ENCODE assay signal across 10 mouse cellular contexts in the genomic region with DNA sequence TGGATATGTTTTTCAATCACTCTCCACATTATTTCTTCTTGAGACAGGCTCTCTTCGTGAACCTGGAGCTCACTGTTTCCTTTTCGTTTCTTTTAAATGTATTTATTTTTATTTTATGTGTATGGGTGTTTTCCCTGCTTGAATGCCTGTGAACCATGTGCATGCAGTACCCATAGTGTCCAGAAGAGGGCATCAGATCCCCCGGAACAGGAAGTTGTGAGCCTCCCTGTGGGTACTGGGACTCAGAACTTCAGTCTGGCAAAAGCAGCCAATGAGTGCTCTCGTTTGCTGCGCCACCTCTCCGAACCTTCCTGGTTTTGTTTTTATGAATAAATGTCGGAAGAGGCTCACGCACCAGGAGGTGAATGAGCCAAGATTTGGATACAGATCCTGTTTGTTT. TPM values are rescaled to one million over a fixed set of nuclear protein-coding genes. Genes with fewer than 3 reads are reported as not detected.
DNase-seq lines count a peak whose midpoint lies in the region; ATAC-seq lines count a peak whose summit lies in the region.
"Had no signal": no experiment of that assay in that cellular context is flagged by ENCODE, and none has a peak within 500 bp of the region (broad histone marks: within the 10 kb centered on the region; RNA-seq: fewer than 3 reads in every experiment).

No protein-coding gene starts in this region.

- no peak overlapping the region for H3K27ac ChIP-seq in forebrain, embryonic 11.5 days (ENCODE audit: low read depth, low read length)
- H3K27ac ChIP-seq in forebrain, embryonic 13.5 days, result no peak overlapping the region
- no peak overlapping the region for H3K27ac ChIP-seq in neural tube, embryonic 11.5 days (ENCODE audit: low read depth, low read length)

- H3K4me3 ChIP-seq in forebrain, embryonic 11.5 days (ENCODE audit: low read depth, low read length), result no peak overlapping the region
- H3K4me3 ChIP-seq in forebrain, embryonic 13.5 days, result no peak overlapping the region
- H3K4me3 ChIP-seq in neural tube, embryonic 11.5 days (ENCODE audit: low read depth, low read length), result no peak overlapping the region
- H3K4me3 ChIP-seq: megakaryocyte, embryonic 14.5 days had no signal

- H3K9me3 ChIP-seq in forebrain, embryonic 11.5 days (ENCODE audit: control insufficient read depth, low read length), result no peaks in the 10 kb centered on the region; the same call in 1 of the 2 replicates
- no peaks in the 10 kb centered on the region for H3K9me3 ChIP-seq in forebrain, embryonic 13.5 days (replicated peaks)
- H3K9me3 ChIP-seq in neural tube, embryonic 11.5 days (ENCODE audit: control insufficient read depth, low read length), result no peaks in the 10 kb centered on the region

- H3K4me2 ChIP-seq in forebrain, embryonic 11.5 days (ENCODE audit: low read depth, low read length, severe bottlenecking), result no peak overlapping the region
- H3K4me2 ChIP-seq in forebrain, embryonic 13.5 days, result no peak overlapping the region
- no peak overlapping the region for H3K4me2 ChIP-seq in neural tube, embryonic 11.5 days (ENCODE audit: low read depth)

- no peaks in the 10 kb centered on the region for H3K36me3 ChIP-seq in forebrain, embryonic 11.5 days (ENCODE audit: control insufficient read depth, insufficient read depth, low read length)
- H3K36me3 ChIP-seq in forebrain, embryonic 13.5 days (ENCODE audit: poor library complexity, severe bottlenecking), result no peaks in the 10 kb centered on the region
- H3K36me3 ChIP-seq in neural tube, embryonic 11.5 days (ENCODE audit: control insufficient read depth, insufficient read depth, low read length), result no peaks in the 10 kb centered on the region

- no peaks in the 10 kb centered on the region for H3K4me1 ChIP-seq in forebrain, embryonic 11.5 days (replicated peaks; ENCODE audit: control insufficient read depth, insufficient read depth, low read length)
- no peaks in the 10 kb centered on the region for H3K4me1 ChIP-seq in forebrain, embryonic 13.5 days
- H3K4me1 ChIP-seq in neural tube, embryonic 11.5 days (ENCODE audit: control insufficient read depth, insufficient read depth, low read length), result no peaks in the 10 kb centered on the region
- H3K4me1 ChIP-seq: megakaryocyte, embryonic 14.5 days had no signal

- H3K9ac ChIP-seq in forebrain, embryonic 11.5 days (ENCODE audit: low read length), result no peak overlapping the region
- no peak overlapping the region for H3K9ac ChIP-seq in forebrain, embryonic 13.5 days
- no peak overlapping the region for H3K9ac ChIP-seq in neural tube, embryonic 11.5 days (ENCODE audit: low read length)

- no peak for ATAC-seq in forebrain, embryonic 11.5 days (replicated peaks; ENCODE audit: low FRiP score)
- no peak for ATAC-seq in forebrain, embryonic 13.5 days
- ATAC-seq in neural tube, embryonic 11.5 days (ENCODE audit: insufficient read depth, low FRiP score, low TSS enrichment), result no peak

- H3K27me3 ChIP-seq in forebrain, embryonic 11.5 days (ENCODE audit: control insufficient read depth, insufficient read depth, low read length), result no peaks in the 10 kb centered on the region
- H3K27me3 ChIP-seq in forebrain, embryonic 13.5 days, result no peaks in the 10 kb centered on the region
- no peaks in the 10 kb centered on the region for H3K27me3 ChIP-seq in neural tube, embryonic 11.5 days (ENCODE audit: control insufficient read depth, insufficient read depth, low read length)

- 62% methylated on average over 8 of the region's 8 CpGs for WGBS in forebrain, embryonic 11.5 days
- WGBS in forebrain, embryonic 13.5 days, result 60% methylated on average over 8 of the region's 8 CpGs
- WGBS in neural tube, embryonic 11.5 days, result 74% methylated on average over 8 of the region's 8 CpGs

- intact Hi-C loops in gastrocnemius, postnatal 36 days (cut with DNase I), result no loop called here
- intact Hi-C loops in heart, postnatal 25 days (cut with DNase I), result no loop called here

- peak; percentile 57 for DNase-seq in forebrain, embryonic 11.5 days (ENCODE audit: low spot score)
- peak; percentile 19 for DNase-seq in neural tube, embryonic 11.5 days (ENCODE audit: low spot score)
- DNase-seq in neural tube, embryonic 10.5 days (ENCODE audit: extremely low spot score, low spot score), result no peak
- peak; percentile 19 for DNase-seq in forelimb bud, embryonic 11.5 days (ENCODE audit: low read depth, low spot score)
- DNase-seq in spleen, postnatal 10 days (ENCODE audit: low spot score in 2 of 2), result peak; percentile 31 to 67
- DNase-seq in gastrocnemius, postnatal 36 days, result no peak
- DNase-seq in heart, postnatal 25 days (ENCODE audit: low spot score), result no peak

RNA-seq across cellular contexts. Expression of gene Epp13, which starts 13.2 kb away (rescaled TPM):
- polyA plus RNA-seq in forebrain, embryonic 11.5 days (2014; fragmentation: Nextera tagmentation; extraction: Ambion mirVana), result not detected in 2 replicates
- polyA plus RNA-seq in forebrain, embryonic 13.5 days (2015; fragmentation: Nextera tagmentation; extraction: Ambion mirVana), result not detected in 2 replicates
- not detected in 2 replicates for polyA plus RNA-seq in neural tube, embryonic 11.5 days (2014; fragmentation: Nextera tagmentation; extraction: Ambion mirVana)
- not detected for total RNA-seq in gastrocnemius, postnatal 36 days (2021)
- total RNA-seq in heart, postnatal 25 days (2021), result not detected
- polyA plus RNA-seq: heart, embryonic 14.5 days had no signal

RNA-seq across cellular contexts. Expression of gene Zfp667, which starts 20.7 kb away (rescaled TPM):
- 10.7 and 10.9 TPM in 2 replicates for polyA plus RNA-seq in forebrain, embryonic 11.5 days (2014; fragmentation: Nextera tagmentation; extraction: Ambion mirVana)
- 14.8 and 16.5 TPM in 2 replicates for polyA plus RNA-seq in forebrain, embryonic 13.5 days (2015; fragmentation: Nextera tagmentation; extraction: Ambion mirVana)
- polyA plus RNA-seq in neural tube, embryonic 11.5 days (2014; fragmentation: Nextera tagmentation; extraction: Ambion mirVana), result 11.0 and 14.0 TPM in 2 replicates
- 1 to 10 TPM; 3.5 to 3.6 TPM for total RNA-seq in gastrocnemius, postnatal 36 days (2021)
- 1 to 10 TPM; 2.8 to 3.5 TPM for total RNA-seq in heart, postnatal 25 days (2021)

RNA-seq across cellular contexts. Expression of gene Zscan5b, which starts 43.6 kb away (rescaled TPM):
- polyA plus RNA-seq in forebrain, embryonic 11.5 days (2014; fragmentation: Nextera tagmentation; extraction: Ambion mirVana), result not detected in 2 replicates
- not detected in 2 replicates for polyA plus RNA-seq in forebrain, embryonic 13.5 days (2015; fragmentation: Nextera tagmentation; extraction: Ambion mirVana)
- polyA plus RNA-seq in neural tube, embryonic 11.5 days (2014; fragmentation: Nextera tagmentation; extraction: Ambion mirVana), result not detected in 2 replicates
- total RNA-seq in gastrocnemius, postnatal 36 days (2021), result not detected
- total RNA-seq in heart, postnatal 25 days (2021), result not detected
- polyA plus RNA-seq: heart, embryonic 14.5 days had no signal

Comparison
In these comparisons a context has a peak if more than half of its experiments do, and no peak if none do; other contexts are left out.
1. DNase-seq: peak in forebrain, embryonic 11.5 days (single experiment), neural tube, embryonic 11.5 days (single experiment), forelimb bud, embryonic 11.5 days (single experiment) and spleen, postnatal 10 days (2 of 2); none in neural tube, embryonic 10.5 days (single experiment), gastrocnemius, postnatal 36 days (0 of 2) and heart, postnatal 25 days (single experiment).